Mouse (Mus musculus): ENCODE measurements around the gene Olfr247. TPM values are rescaled to one million over a fixed set of nuclear protein-coding genes. Genes with fewer than 3 reads are reported as not detected.

The Olfr247 gene
- polyA plus RNA-seq, 1 experiment from 2014 or later: not detected

DNA sequence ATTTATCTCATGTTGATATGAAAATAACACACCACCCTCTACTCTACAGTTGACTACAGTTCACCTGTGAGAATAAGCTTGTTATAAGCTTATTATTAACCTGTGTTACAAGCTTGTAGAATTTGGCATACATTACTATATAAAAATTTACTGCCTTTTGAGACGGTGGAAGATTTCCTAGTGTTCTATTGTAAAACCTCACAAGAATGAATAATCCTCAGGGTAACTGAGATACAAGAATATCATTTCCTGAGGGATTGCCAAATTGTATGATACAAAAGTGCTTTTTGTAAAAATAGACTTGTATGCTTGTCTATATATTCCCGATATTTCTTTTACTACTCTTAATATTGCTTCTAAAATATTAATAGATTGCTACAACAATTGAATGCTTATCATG is 26.9 kb downstream of the Olfr247 start, which contains the start of gene Olfr818:
Gene Olfr818, minus strand, starts transcription at position 101 of the 400 bp plus-strand sequence.
- WGBS: 92% methylated on average over 2 of the region's 2 CpGs
- Histone ChIP-seq H3K4me3 (ENCODE audit: low read depth, low read length) (no peak within 1 kb of the TSS), H3K4me1 (ENCODE audit: control insufficient read depth, insufficient read depth, low read length) (no peaks in the 10 kb centered on the region), H3K4me2 (ENCODE audit: low read depth) (no peak within 1 kb of the TSS), H3K27ac (ENCODE audit: low read depth, low read length) (no peak within 1 kb of the TSS), H3K9ac (ENCODE audit: low read length) (no peak within 1 kb of the TSS), H3K9me3 (ENCODE audit: control insufficient read depth, low read length) (no peaks in the 10 kb centered on the region), H3K27me3 (ENCODE audit: control insufficient read depth, insufficient read depth, low read length) (no peaks in the 10 kb centered on the region), H3K36me3 (ENCODE audit: control insufficient read depth, insufficient read depth, low read length) (no peaks in the 10 kb centered on the region)
- ATAC-seq (ENCODE audit: insufficient read depth, low FRiP score, low TSS enrichment): no peak
- DNase-seq (ENCODE audit: low spot score): no peak

Other genes with a start within 250 kb of the Olfr247 start
- not detected in 2 replicates for gene Olfr805, start 246.8 kb downstream of the Olfr247 start, polyA plus RNA-seq (2014; fragmentation: Nextera tagmentation; extraction: Ambion mirVana)
- gene Olfr806, start 234.2 kb downstream of the Olfr247 start, polyA plus RNA-seq (2014; fragmentation: Nextera tagmentation; extraction: Ambion mirVana): not detected in 2 replicates
- gene Olfr807, start 218.3 kb downstream of the Olfr247 start, polyA plus RNA-seq (2014; fragmentation: Nextera tagmentation; extraction: Ambion mirVana): not detected in 2 replicates
- gene Olfr808, start 210.7 kb downstream of the Olfr247 start, polyA plus RNA-seq (2014; fragmentation: Nextera tagmentation; extraction: Ambion mirVana): not detected in 2 replicates
- not detected in 2 replicates for gene Olfr809, start 201.5 kb downstream of the Olfr247 start, polyA plus RNA-seq (2014; fragmentation: Nextera tagmentation; extraction: Ambion mirVana)
- not detected in 2 replicates for gene Olfr810, start 181.2 kb downstream of the Olfr247 start, polyA plus RNA-seq (2014; fragmentation: Nextera tagmentation; extraction: Ambion mirVana)
- gene Olfr811, start 171.7 kb downstream of the Olfr247 start, polyA plus RNA-seq (2014; fragmentation: Nextera tagmentation; extraction: Ambion mirVana): not detected in 2 replicates
- gene Olfr812, start 130.0 kb downstream of the Olfr247 start, polyA plus RNA-seq (2014; fragmentation: Nextera tagmentation; extraction: Ambion mirVana): not detected in 2 replicates
- not detected in 2 replicates for gene Olfr813, start 120.8 kb downstream of the Olfr247 start, polyA plus RNA-seq (2014; fragmentation: Nextera tagmentation; extraction: Ambion mirVana)
- gene Olfr814, start 96.3 kb downstream of the Olfr247 start, polyA plus RNA-seq (2014; fragmentation: Nextera tagmentation; extraction: Ambion mirVana): not detected in 2 replicates
- not detected in 2 replicates for gene Olfr815, start 70.3 kb downstream of the Olfr247 start, polyA plus RNA-seq (2014; fragmentation: Nextera tagmentation; extraction: Ambion mirVana)
- gene Olfr816, start 60.5 kb downstream of the Olfr247 start, polyA plus RNA-seq (2014; fragmentation: Nextera tagmentation; extraction: Ambion mirVana): not detected in 2 replicates
- not detected in 2 replicates for gene Olfr818, start 27.0 kb downstream of the Olfr247 start, polyA plus RNA-seq (2014; fragmentation: Nextera tagmentation; extraction: Ambion mirVana)
- gene Olfr819, start 8.9 kb downstream of the Olfr247 start, polyA plus RNA-seq (2014; fragmentation: Nextera tagmentation; extraction: Ambion mirVana): not detected in 2 replicates
- gene Gm10310, start 8.9 kb upstream of the Olfr247 start, polyA plus RNA-seq (2014; fragmentation: Nextera tagmentation; extraction: Ambion mirVana): not detected in 2 replicates
- gene Olfr820, start 36.5 kb upstream of the Olfr247 start, polyA plus RNA-seq (2014; fragmentation: Nextera tagmentation; extraction: Ambion mirVana): not detected in 2 replicates
- gene Olfr821, start 54.2 kb upstream of the Olfr247 start, polyA plus RNA-seq (2014; fragmentation: Nextera tagmentation; extraction: Ambion mirVana): not detected in 2 replicates
- gene Olfr822, start 95.1 kb upstream of the Olfr247 start, polyA plus RNA-seq (2014; fragmentation: Nextera tagmentation; extraction: Ambion mirVana): not detected in 2 replicates
- not detected in 2 replicates for gene Olfr823, start 139.2 kb upstream of the Olfr247 start, polyA plus RNA-seq (2014; fragmentation: Nextera tagmentation; extraction: Ambion mirVana)
- not detected in 2 replicates for gene Olfr824, start 153.9 kb upstream of the Olfr247 start, polyA plus RNA-seq (2014; fragmentation: Nextera tagmentation; extraction: Ambion mirVana)
- not detected in 2 replicates for gene Olfr825, start 190.6 kb upstream of the Olfr247 start, polyA plus RNA-seq (2014; fragmentation: Nextera tagmentation; extraction: Ambion mirVana)
- not detected in 2 replicates for gene Olfr826, start 208.0 kb upstream of the Olfr247 start, polyA plus RNA-seq (2014; fragmentation: Nextera tagmentation; extraction: Ambion mirVana)
- gene Olfr827, start 238.3 kb upstream of the Olfr247 start, polyA plus RNA-seq (2014; fragmentation: Nextera tagmentation; extraction: Ambion mirVana): not detected in 2 replicates